Mouse (Mus musculus): ENCODE measurements around the gene Muc5b.

DNA sequence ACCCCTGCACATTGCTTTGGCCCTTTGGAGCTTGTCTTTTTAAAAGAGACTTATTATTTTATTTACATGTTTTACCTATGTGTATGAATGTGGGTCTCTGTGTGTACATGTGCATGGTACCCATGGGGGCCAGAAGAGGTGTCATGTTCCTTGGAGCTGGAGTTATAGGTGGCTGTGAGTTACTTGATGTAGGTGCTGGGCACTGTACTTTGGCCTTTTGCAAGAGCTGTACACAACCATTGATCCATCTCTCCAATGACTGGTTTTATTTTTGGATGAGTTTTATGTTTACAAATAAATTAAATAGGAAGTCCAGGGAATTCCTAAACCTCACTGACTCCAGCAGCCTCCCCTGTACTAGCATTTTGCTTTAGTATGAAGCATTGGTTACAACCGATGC, 44.6 kb upstream of the Muc5b start:
- TF ChIP-seq CHD2 (IDR thresholded peaks at IDR 0.05; ENCODE audit: low read length) (no peak), RAD21 (IDR thresholded peaks at IDR 0.05; ENCODE audit: low read depth, low read length) (no peak), EP300 (IDR thresholded peaks at IDR 0.05; ENCODE audit: low read length) (no peak), POLR2A (IDR thresholded peaks at IDR 0.05; ENCODE audit: low read depth, low read length) (no peak), CTCF (conservative IDR thresholded peaks at IDR 0.05 in 1 of 2, IDR thresholded peaks at IDR 0.05 in 1 of 2; ENCODE audit: low read depth in 2 of 2, low read length in 2 of 2) (no peak), GABPA (IDR thresholded peaks at IDR 0.05; ENCODE audit: insufficient replicate concordance, low read depth, low read length) (no peak), NRF1 (IDR thresholded peaks at IDR 0.05; ENCODE audit: low read depth, low read length) (no peak), USF1 (IDR thresholded peaks at IDR 0.05; ENCODE audit: low read depth, low read length) (no peak), POLR2AphosphoS2 (IDR thresholded peaks at IDR 0.05; ENCODE audit: low read depth, low read length) (no peak), MAFK (IDR thresholded peaks at IDR 0.05; ENCODE audit: insufficient replicate concordance, low read length) (no peak)

Data from CH12.LX (cell line).